Mouse (Mus musculus) urinary bladder, postnatal 36 days (tissue): ENCODE results near the gene Slc2a4.

Experiments
- DNase-seq, 2 experiments: peaks; one replicate each; pipeline ENCODE4 v3.0.0; 2022; ENCODE audit warnings: low spot score in 2 of 2, mixed read lengths in 1 of 2

Slc2a4 gene

GRCm38 (mm10) chr11:69901993-69902392, 46.0 kb downstream of the Slc2a4 start:
- DNase-seq, result no peak

GRCm38 (mm10) chr11:69901406-69901846, 46.6 kb downstream of the Slc2a4 start:
- DNase-seq, result peak; percentile 87 to 95

- peak; percentile 84 to 91 for DNase-seq
Observed at GRCm38 (mm10) chr11:69900471-69901405, 47.2 kb downstream of the Slc2a4 start, which contains the start of the genes 2810408A11Rik and Neurl4. Gene 2810408A11Rik (minus strand): TSS chr11:69900987. Gene Neurl4 (plus strand): TSS chr11:69901072.

GRCm38 (mm10) chr11:69899870-69900269, 48.1 kb downstream of the Slc2a4 start:
- DNase-seq, result no peak

- no peak for DNase-seq
Observed at GRCm38 (mm10) chr11:69895291-69895690, 52.7 kb downstream of the Slc2a4 start, which contains the start of gene Acap1. Gene Acap1 (minus strand): TSS chr11:69895539.

GRCm38 (mm10) chr11:69894671-69895070, 53.3 kb downstream of the Slc2a4 start:
- no peak for DNase-seq
